Mouse (Mus musculus): ENCODE results near the gene Acsl6.

- no peak for TF ChIP-seq CTCF (IDR thresholded peaks at IDR 0.05; ENCODE audit: low read depth, low read length)
- TF ChIP-seq POLR2A (IDR thresholded peaks at IDR 0.05; ENCODE audit: borderline replicate concordance, low read depth, low read length), result no peak
Measured at GRCm38 (mm10) chr11:54410612-54411011, 107.0 kb downstream of the Acsl6 start.

All from bone marrow macrophage, adult 2 months (primary cell).